Mouse (Mus musculus) brain, embryonic 14.5 days (tissue): ENCODE measurements around the gene Palld. TPM values are rescaled to one million over a fixed set of nuclear protein-coding genes. Genes with fewer than 3 reads are reported as not detected.
A peak's percentile ranks its signal among the peaks of the same experiment; 100 is the strongest.

ENCODE experiments used
- DNase-seq: peaks from one replicate; pipeline ENCODE4 v3.0.0-alpha.2; 2011; ENCODE audit warnings: low read depth
- CTCF ChIP-seq: fragments of 200-500 bp; IDR thresholded peaks from 2 replicates; pipeline ENCODE4 v1.5.1; 2012; ENCODE audit warnings: inconsistent platforms, mild to moderate bottlenecking, moderate library complexity, borderline replicate concordance; ENCODE audit not compliant: insufficient read depth, insufficient read length; ENCODE audit errors: extremely low read depth
- POLR2A ChIP-seq: fragments of 200-500 bp; IDR thresholded peaks from 2 replicates; pipeline ENCODE4 v1.6.1; 2012; ENCODE audit warnings: mild to moderate bottlenecking, inconsistent platforms, borderline replicate concordance; ENCODE audit not compliant: poor library complexity, insufficient read depth, insufficient read length, severe bottlenecking; ENCODE audit errors: extremely low read depth
- polyA plus RNA-seq: library from polyadenylated mRNA; depleted of rRNA; stranded (reverse); fragments of >200 nt; gene quantifications from 2 replicates; pipeline ENCODE4 v1.2.3, GENCODE M21; 2012

Gene Palld
- polyA plus RNA-seq, 1 experiment = 16.4 TPM

DNA sequence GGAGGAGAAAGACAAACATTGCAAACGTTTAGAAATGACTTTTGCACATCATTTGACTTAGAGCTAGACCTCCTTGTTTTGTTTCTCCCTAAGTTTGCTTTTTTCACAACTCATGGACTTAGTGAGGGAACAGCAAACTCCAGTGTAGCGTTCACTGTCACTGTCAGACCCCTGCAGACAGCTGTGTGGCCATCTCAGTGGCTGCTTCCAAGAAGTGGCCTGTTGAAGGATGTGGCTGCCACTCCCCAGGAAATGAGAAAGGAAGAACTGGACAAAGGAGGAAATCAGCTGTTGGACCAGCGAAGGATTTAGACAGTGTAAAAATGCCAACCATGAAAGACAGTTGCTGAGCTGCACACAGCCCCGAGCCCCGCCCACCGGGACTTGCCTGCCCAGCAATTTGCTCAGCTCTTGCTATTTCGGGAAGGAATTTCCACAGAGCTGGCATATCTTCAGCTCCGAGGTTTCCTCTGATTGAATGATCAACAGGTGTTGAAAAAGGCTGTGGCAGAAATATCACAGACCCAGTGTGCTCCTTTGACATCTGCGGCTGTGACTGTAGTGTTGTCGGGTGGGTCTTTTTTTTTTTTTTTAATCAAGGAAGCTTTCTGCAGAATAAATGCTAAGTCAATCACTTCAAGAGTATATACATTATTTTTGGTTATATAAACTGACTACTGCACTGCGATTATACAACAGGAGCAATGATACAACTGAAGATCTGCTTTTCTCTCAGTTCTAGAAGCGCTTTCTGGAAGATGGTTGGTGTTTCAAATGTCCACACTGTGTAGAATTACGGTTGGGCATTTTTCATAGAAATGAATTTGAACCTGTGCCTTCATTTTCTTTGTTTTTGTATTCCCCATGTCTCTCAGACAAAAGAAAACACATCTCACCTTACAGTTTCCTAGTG is 6.1 kb upstream of the Palld start:
- DNase-seq = peak; percentile 12
- TF ChIP-seq CTCF (no peak), POLR2A (no peak)

GRCm38 (mm10) chr8:61901028-61901717 is 1.3 kb downstream of the Palld start:
- no peak for TF ChIP-seq CTCF
- no peak for TF ChIP-seq POLR2A
- peak; percentile 55 for DNase-seq

DNA sequence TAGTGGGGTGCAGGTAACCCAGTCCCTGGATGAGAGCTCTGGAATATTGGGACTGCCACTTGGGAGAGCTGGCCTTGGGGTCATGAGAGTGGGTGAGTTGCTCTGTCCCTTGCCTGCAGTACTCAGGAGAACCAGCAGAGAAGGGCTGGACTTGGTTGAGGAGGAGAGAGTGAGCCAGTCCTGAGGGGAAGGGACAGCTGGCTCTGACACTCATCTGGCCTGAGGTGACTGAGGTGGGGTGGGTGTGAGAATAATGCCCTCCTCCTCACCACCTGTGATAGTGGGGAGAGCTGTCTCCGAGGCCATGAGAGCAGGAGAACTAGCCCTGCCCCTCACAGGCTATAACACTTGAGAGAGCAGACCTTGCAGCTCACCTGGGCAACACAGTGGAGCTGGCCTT is 5.1 kb downstream of the Palld start:
- no peak for TF ChIP-seq CTCF
- no peak for TF ChIP-seq POLR2A
- DNase-seq = no peak

GRCm38 (mm10) chr8:61896742-61897141 is 5.7 kb downstream of the Palld start:
- DNase-seq = no peak
- TF ChIP-seq CTCF (no peak), POLR2A (no peak)

- TF ChIP-seq POLR2A (no peak), CTCF (peak; percentile 61; the same call in 1 of the 2 replicates)
- peak; percentile 73 for DNase-seq
Observed at GRCm38 (mm10) chr8:61894062-61894461, 8.4 kb downstream of the Palld start.

DNA sequence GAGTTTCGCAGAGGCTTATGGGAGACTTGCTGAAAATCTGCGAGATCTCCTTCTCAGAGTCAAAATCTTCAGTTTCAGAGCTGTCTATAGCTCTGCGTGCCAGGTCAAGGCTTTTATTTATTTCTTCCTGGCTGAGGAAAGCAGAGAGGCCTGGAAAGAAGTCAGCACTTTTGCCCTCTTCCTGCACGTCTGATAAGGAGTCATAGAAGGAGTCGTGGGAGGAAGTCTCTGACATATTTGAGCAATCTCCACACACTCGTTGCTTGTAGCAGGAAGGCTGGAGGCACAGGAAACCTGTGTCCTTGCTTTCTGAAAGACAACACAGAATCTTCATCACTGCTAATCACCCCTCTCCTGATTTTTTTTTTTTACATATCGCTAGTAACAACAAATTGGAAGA is 24.9 kb downstream of the Palld start:
- no peak for DNase-seq
- TF ChIP-seq CTCF = no peak
- TF ChIP-seq POLR2A = no peak

- peak; percentile 88 for DNase-seq
- TF ChIP-seq POLR2A (no peak), CTCF (0 out of 2 replicates have a peak, but pooled peaks have one; percentile 17)
Observed at GRCm38 (mm10) chr8:61875290-61875689, 27.2 kb downstream of the Palld start.

DNA sequence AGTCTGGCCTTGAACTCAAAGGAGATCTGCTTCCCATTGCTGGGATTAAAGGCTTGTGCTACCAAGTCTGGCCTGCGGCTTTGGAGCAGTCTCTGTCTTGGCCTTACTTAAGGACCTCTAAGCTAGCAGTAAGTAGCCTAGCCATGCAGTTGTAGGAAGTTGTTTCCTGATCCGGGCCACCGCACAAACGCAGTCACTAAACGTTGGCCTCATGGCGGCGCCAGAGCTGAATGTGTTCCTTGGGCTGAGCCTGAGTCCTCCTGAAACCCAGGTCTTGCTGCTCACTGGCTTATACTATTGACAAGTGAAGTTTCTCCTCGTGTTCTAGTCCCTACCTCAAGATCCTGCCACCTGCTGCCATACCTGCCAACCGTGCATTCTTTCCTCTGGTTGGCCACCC is 28.5 kb downstream of the Palld start:
- TF ChIP-seq POLR2A (no peak), CTCF (peak; percentile 9; the same call in 1 of the 2 replicates)
- DNase-seq = no peak

- no peak for DNase-seq
- TF ChIP-seq CTCF (no peak), POLR2A (no peak)
Observed at GRCm38 (mm10) chr8:61868481-61868880, 34.0 kb downstream of the Palld start.

GRCm38 (mm10) chr8:61866920-61867319 is 35.6 kb downstream of the Palld start:
- TF ChIP-seq POLR2A = no peak
- no peak for TF ChIP-seq CTCF
- DNase-seq = no peak

- no peak for TF ChIP-seq CTCF
- no peak for TF ChIP-seq POLR2A
- peak; percentile 64 for DNase-seq
Observed at GRCm38 (mm10) chr8:61865365-61865764, 37.1 kb downstream of the Palld start.
